Mouse (Mus musculus): ENCODE results near the gene Apoc3.

Gene Apoc3

GRCm38 (mm10) chr9:46235596-46235648, at the start of gene Apoc3:
TSS of gene Apoc3 (minus strand) at chr9:46235636.
- DNase-seq = no peak

GRCm38 (mm10) chr9:46282631-46283436, 47.4 kb upstream of the Apoc3 start, which contains the start of gene Bud13:
TSS of gene Bud13 (plus strand) at chr9:46283008.
- DNase-seq = peak; percentile 97

GRCm38 (mm10) chr9:46274494-46274893, 39.1 kb upstream of the Apoc3 start:
- no peak for DNase-seq

- peak; percentile 92 for DNase-seq
Observed at GRCm38 (mm10) chr9:46272677-46273454, 37.4 kb upstream of the Apoc3 start, which contains the start of gene Zpr1. TSS of gene Zpr1 (plus strand) at chr9:46273064.

- DNase-seq = peak; percentile 39
Observed at GRCm38 (mm10) chr9:46272070-46272469, 36.6 kb upstream of the Apoc3 start.

- DNase-seq = no peak
Observed at GRCm38 (mm10) chr9:46270782-46271181, 35.3 kb upstream of the Apoc3 start.

- DNase-seq = no peak
Observed at GRCm38 (mm10) chr9:46269125-46269524, 33.7 kb upstream of the Apoc3 start.

GRCm38 (mm10) chr9:46268343-46268873, 33.0 kb upstream of the Apoc3 start, which contains the start of gene Apoa5:
TSS of gene Apoa5 (plus strand) at chr9:46268633.
- DNase-seq = no peak

- no peak for DNase-seq
Observed at GRCm38 (mm10) chr9:46261131-46261530, 25.7 kb upstream of the Apoc3 start.

GRCm38 (mm10) chr9:46259111-46259510, 23.7 kb upstream of the Apoc3 start:
- DNase-seq = no peak

- no peak for DNase-seq
Observed at GRCm38 (mm10) chr9:46257546-46257945, 22.1 kb upstream of the Apoc3 start.

GRCm38 (mm10) chr9:46256658-46257385, 21.4 kb upstream of the Apoc3 start:
- no peak for DNase-seq

- no peak for DNase-seq
Observed at GRCm38 (mm10) chr9:46256177-46256576, 20.7 kb upstream of the Apoc3 start.

- peak; percentile 47 for DNase-seq
Observed at GRCm38 (mm10) chr9:46246752-46247324, 11.4 kb upstream of the Apoc3 start.

- DNase-seq = no peak
Observed at GRCm38 (mm10) chr9:46243584-46243983, 8.1 kb upstream of the Apoc3 start.

- no peak for DNase-seq
Observed at GRCm38 (mm10) chr9:46243122-46243521, 7.7 kb upstream of the Apoc3 start.

- no peak for DNase-seq
Observed at GRCm38 (mm10) chr9:46241818-46242217, 6.4 kb upstream of the Apoc3 start.

- no peak for DNase-seq
Observed at GRCm38 (mm10) chr9:46240526-46241153, 5.2 kb upstream of the Apoc3 start, which contains the start of gene Apoa4. TSS of gene Apoa4 (plus strand) at chr9:46240696.

- DNase-seq = no peak
Observed at GRCm38 (mm10) chr9:46238850-46239249, 3.4 kb upstream of the Apoc3 start.

GRCm38 (mm10) chr9:46235649-46236048, 213 bp upstream of the Apoc3 start:
- DNase-seq = no peak

GRCm38 (mm10) chr9:46235196-46235595, 240 bp downstream of the Apoc3 start:
- no peak for DNase-seq

GRCm38 (mm10) chr9:46230450-46230975, 4.9 kb downstream of the Apoc3 start:
- DNase-seq = no peak
